Mouse (Mus musculus): ENCODE results near the gene Anks1.

Anks1 gene

GRCm38 (mm10) chr17:28093837-28094236 is 184.7 kb downstream of the Anks1 start:
- no peak for DNase-seq (ENCODE audit: low spot score in 2 of 2)

- no peak for DNase-seq (ENCODE audit: low spot score in 2 of 2)
Observed at GRCm38 (mm10) chr17:28096418-28096817, 187.3 kb downstream of the Anks1 start.

GRCm38 (mm10) chr17:28097308-28097707 is 188.2 kb downstream of the Anks1 start:
- DNase-seq (ENCODE audit: low spot score in 2 of 2): no peak

GRCm38 (mm10) chr17:28099086-28099485 is 190.0 kb downstream of the Anks1 start:
- no peak for DNase-seq (ENCODE audit: low spot score in 2 of 2)

GRCm38 (mm10) chr17:28100669-28101068 is 191.6 kb downstream of the Anks1 start:
- DNase-seq (ENCODE audit: low spot score in 2 of 2): no peak

GRCm38 (mm10) chr17:28101284-28101887 is 192.3 kb downstream of the Anks1 start:
- DNase-seq (ENCODE audit: low spot score in 2 of 2): no peak

- DNase-seq (ENCODE audit: low spot score in 2 of 2): no peak
Observed at GRCm38 (mm10) chr17:28101902-28102319, 192.8 kb downstream of the Anks1 start.

- no peak for DNase-seq (ENCODE audit: low spot score in 2 of 2)
Observed at GRCm38 (mm10) chr17:28104416-28104815, 195.3 kb downstream of the Anks1 start.

GRCm38 (mm10) chr17:28106352-28106751 is 197.2 kb downstream of the Anks1 start:
- no peak for DNase-seq (ENCODE audit: low spot score in 2 of 2)

GRCm38 (mm10) chr17:28107275-28107674 is 198.2 kb downstream of the Anks1 start:
- no peak for DNase-seq (ENCODE audit: low spot score in 2 of 2)

- no peak for DNase-seq (ENCODE audit: low spot score in 2 of 2)
Observed at GRCm38 (mm10) chr17:28112266-28112665, 203.2 kb downstream of the Anks1 start.

All from frontal cortex, postnatal 25 days (tissue).